Mouse (Mus musculus): ENCODE data around the gene BC049352.

DNA sequence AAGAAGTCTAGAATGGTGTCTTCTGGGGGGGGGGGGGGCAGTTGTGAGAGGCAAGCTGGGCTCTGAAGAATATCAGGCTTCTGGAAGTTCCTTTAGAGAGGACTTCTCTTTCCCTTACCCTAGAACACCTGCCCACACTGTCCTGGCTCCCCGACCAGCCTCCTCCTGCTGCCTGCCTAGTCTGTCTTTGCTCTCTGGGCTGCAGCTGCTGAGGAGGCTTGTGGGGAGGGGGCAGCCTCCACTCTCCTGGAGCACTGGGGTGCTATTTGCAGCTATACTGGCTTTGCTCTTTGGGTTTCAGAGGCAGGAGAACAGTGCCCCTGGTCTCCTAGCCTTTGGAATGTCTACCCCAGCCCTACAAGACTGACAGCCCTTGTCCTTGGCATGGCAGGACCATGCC, 30.9 kb upstream of the BC049352 start:
- TF ChIP-seq POLR2A (IDR thresholded peaks at IDR 0.05; ENCODE audit: borderline replicate concordance, extremely low read depth, low read depth, low read length), result no peak
- TF ChIP-seq CTCF (IDR thresholded peaks at IDR 0.05; ENCODE audit: insufficient read depth, low read length), result no peak
